Mouse (Mus musculus) c-Kit-positive CD71-negative TER-119-negative erythroid progenitor cells, embryonic 14.5 days (primary cell): Measurements from ENCODE around the gene Pde4dip.

Source experiments
- DNase-seq: peaks from one replicate; pipeline ENCODE4 v3.0.0-alpha.2; 2013; ENCODE audit warnings: low read depth

Gene Pde4dip

GRCm38 (mm10) chr3:97649022-97649421 lies 239.5 kb downstream of the Pde4dip start:
- DNase-seq, result no peak

- DNase-seq, result no peak
Measured at GRCm38 (mm10) chr3:97648518-97648917, 240.0 kb downstream of the Pde4dip start.

- no peak for DNase-seq
Measured at GRCm38 (mm10) chr3:97642001-97642400, 246.5 kb downstream of the Pde4dip start.

GRCm38 (mm10) chr3:97641396-97641795 lies 247.1 kb downstream of the Pde4dip start:
- DNase-seq, result no peak
